Mouse (Mus musculus) forebrain, embryonic 10.5 days (tissue): Measurements from ENCODE around the gene H2-Aa. TPM values are rescaled to one million over a fixed set of nuclear protein-coding genes. Genes with fewer than 3 reads are reported as not detected.
"Not testable (repeated sequence)": the region's sequence is repeated elsewhere in the genome, so short reads cannot be mapped to it uniquely, and the experiment has no call there.

ENCODE experiments used
- DNase-seq: peaks from one replicate; pipeline ENCODE4 v3.0.0-alpha.2; 2017; ENCODE audit warnings: low spot score; ENCODE audit errors: extremely low spot score
- H3K27ac ChIP-seq: fragments of 300-500 bp; sonication (generic); 2 replicates; pipeline ENCODE4 v1.5.1; 2016; ENCODE audit warnings: mild to moderate bottlenecking
- H3K27me3 ChIP-seq: fragments of 300-500 bp; sonication (generic); 2 replicates; pipeline ENCODE4 v1.6.1; 2016; ENCODE audit warnings: mild to moderate bottlenecking; ENCODE audit not compliant: poor library complexity, severe bottlenecking
- H3K36me3 ChIP-seq: fragments of 300-500 bp; sonication (generic); replicated peaks from 2 replicates; pipeline ENCODE4 v1.6.1; 2016; ENCODE audit warnings: mild to moderate bottlenecking, moderate library complexity
- H3K4me1 ChIP-seq: fragments of 300-500 bp; sonication (generic); 2 replicates; pipeline ENCODE4 v1.6.1; 2016
- H3K4me3 ChIP-seq: fragments of 300-500 bp; sonication (generic); 2 replicates; pipeline ENCODE4 v1.5.1; 2016; ENCODE audit warnings: mild to moderate bottlenecking, moderate library complexity
- H3K9me3 ChIP-seq: fragments of 300-500 bp; sonication (generic); 2 replicates; pipeline ENCODE4 v1.6.1; 2016; ENCODE audit warnings: mild to moderate bottlenecking, moderate library complexity
- WGBS: fragments of 180-500 bp; shearing (Covaris S2); methylation state at CpG from one replicate; pipeline ENCODE4 v1.1.7; 2016; 5-methylcytosine and 5-hydroxymethylcytosine counted together
- polyA plus RNA-seq: library from polyadenylated mRNA; unstranded; fragments of >200 nt; fragmentation: Nextera tagmentation; extraction: Ambion mirVana; gene quantifications from 2 replicates; pipeline ENCODE4 v1.2.1, GENCODE M21; 2016

The H2-Aa gene
- polyA plus RNA-seq = 0.17 TPM in 1 of 2 replicates, not detected in the other

DNA sequence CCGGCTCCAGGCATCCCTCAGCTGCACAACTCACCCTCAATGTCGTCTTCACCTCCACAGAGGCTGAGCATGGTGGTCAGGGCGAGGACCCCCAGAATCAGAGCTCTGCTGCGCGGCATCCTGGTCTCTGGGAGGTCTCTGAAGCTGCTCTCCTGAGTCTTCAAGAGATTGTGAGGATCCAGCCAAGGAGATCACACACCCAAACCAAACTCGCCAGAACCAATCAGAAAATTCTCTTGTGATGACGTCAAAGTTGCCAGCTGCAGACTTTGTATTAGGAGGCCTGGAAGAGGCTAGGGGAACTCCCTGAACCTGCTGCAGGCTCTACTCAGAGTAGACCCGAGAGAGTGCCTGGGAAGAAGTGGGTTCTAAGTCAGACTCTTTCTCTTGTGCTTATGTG lies at the start of gene H2-Aa:
Gene H2-Aa, minus strand, starts transcription at position 176 of the 400 bp plus-strand sequence.
- peak; percentile 49 for DNase-seq
- 14% methylated on average over 8 of the region's 8 CpGs for WGBS
- no peaks in the 10 kb centered on the region for H3K36me3 ChIP-seq

DNA sequence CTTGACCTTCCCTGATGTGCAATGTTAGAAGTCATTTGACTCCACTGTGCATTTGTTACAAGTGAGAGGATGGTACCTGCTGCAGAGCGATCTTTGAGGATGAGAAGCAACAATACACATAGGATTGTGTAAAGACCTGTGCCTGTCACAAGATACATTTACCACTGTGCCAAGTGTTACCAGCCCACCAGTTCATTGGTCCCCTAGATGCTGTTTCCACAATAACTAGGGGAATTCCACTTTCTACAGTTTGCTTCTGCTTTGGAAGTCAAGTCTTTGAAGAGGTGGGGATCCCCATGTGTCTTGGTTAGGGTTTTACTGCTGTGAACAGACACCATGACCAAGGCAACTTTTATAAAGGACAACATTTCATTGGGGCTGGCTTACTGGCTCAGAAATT lies 43.6 kb upstream of the H2-Aa start:
- no peak overlapping the region for H3K27ac ChIP-seq
- DNase-seq = no peak
- WGBS = 97% methylated on average over 1 of the region's 1 CpGs
- no peak overlapping the region for H3K4me3 ChIP-seq
- H3K4me1 ChIP-seq = no peaks in the 10 kb centered on the region
- H3K27me3 ChIP-seq = no peaks in the 10 kb centered on the region
- no peaks in the 10 kb centered on the region for H3K9me3 ChIP-seq
- no peaks in the 10 kb centered on the region for H3K36me3 ChIP-seq

More for the DNA sequence above, at the start of gene H2-Aa:
- Histone ChIP-seq H3K27me3 (no peaks in the 10 kb centered on the region), H3K4me3 (no peak within 1 kb of the TSS), H3K4me1 (peaks cover 7% of the 10 kb centered on the region), H3K9me3 (no peaks in the 10 kb centered on the region), H3K27ac (no peak within 1 kb of the TSS)

DNA sequence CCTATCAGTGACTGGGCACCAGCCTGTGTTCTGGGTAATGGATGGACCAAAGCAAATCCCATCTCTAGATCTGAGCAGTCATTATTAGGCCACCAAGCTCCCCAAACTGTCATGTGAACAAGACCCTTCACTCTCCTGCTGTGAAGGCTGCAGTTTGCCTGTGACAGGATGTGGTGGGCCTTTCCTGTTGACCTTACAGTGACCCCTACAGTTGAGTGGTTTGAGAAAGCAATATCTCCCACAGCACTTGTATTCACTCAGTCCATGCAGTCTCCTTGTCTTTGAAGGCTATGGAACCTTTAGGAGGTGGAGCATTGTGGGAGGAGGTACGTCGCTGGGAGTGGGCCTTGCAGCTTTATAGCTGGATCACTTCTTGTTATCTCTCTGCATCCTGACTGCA lies 42.2 kb upstream of the H2-Aa start:
- 82% methylated on average over 2 of the region's 2 CpGs for WGBS
- Histone ChIP-seq H3K27me3 (no peaks in the 10 kb centered on the region), H3K9me3 (no peaks in the 10 kb centered on the region), H3K4me1 (no peaks in the 10 kb centered on the region), H3K27ac (no peak overlapping the region), H3K4me3 (no peak overlapping the region), H3K36me3 (no peaks in the 10 kb centered on the region)
- no peak for DNase-seq

DNA sequence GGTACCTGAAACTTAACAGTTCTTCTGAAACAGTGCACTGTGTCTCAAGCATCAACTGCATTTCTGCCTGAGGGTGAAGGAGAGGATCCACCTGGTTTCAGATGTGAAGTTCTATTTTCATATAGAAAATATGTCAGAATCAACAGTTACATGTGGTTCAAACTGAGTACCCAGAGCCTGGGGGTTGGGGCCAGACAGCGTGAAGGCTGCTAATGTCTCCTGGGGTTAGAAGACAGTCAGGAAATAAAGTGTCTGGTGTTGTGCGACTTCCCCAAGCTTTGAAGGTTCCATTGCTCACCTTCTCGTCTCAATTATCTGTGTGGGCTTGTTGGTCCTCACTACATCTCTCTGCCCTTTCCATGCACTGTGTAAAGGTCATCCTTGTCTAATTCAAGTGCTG lies 38.8 kb upstream of the H2-Aa start:
- WGBS = 86% methylated on average over 3 of the region's 3 CpGs
- H3K4me3 ChIP-seq = no peak overlapping the region
- no peak overlapping the region for H3K27ac ChIP-seq
- no peaks in the 10 kb centered on the region for H3K36me3 ChIP-seq
- no peaks in the 10 kb centered on the region for H3K4me1 ChIP-seq
- no peak for DNase-seq
- no peaks in the 10 kb centered on the region for H3K27me3 ChIP-seq
- H3K9me3 ChIP-seq = no peaks in the 10 kb centered on the region

DNA sequence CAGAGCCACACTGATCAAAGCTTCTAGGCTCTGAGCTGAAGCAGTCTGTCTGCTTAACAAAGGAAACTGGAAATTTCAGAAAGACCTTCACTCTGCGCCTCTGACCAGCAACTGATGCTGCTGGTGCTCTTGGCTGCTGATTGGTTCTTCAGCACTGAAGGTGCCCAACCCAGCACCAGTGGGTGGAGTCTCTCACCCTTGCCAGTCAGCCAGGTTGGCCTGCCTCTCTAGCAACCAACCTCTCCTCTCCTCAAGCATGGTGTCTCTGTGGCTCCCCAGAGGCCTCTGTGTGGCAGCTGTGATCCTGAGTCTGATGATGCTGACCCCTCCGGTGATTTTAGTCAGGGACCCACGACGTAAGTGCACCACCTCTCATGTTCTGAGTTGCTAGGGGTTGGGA lies 37.8 kb upstream of the H2-Aa start, which contains the start of gene H2-Eb2:
Gene H2-Eb2, plus strand, starts transcription at position 230 of the 400 bp plus-strand sequence.
- DNase-seq = no peak
- 55% methylated on average over 4 of the region's 4 CpGs for WGBS
- H3K4me1 ChIP-seq = no peaks in the 10 kb centered on the region
- no peak within 1 kb of the TSS for H3K27ac ChIP-seq
- H3K9me3 ChIP-seq = no peaks in the 10 kb centered on the region
- no peaks in the 10 kb centered on the region for H3K36me3 ChIP-seq
- no peaks in the 10 kb centered on the region for H3K27me3 ChIP-seq
- H3K4me3 ChIP-seq = no peak within 1 kb of the TSS

DNA sequence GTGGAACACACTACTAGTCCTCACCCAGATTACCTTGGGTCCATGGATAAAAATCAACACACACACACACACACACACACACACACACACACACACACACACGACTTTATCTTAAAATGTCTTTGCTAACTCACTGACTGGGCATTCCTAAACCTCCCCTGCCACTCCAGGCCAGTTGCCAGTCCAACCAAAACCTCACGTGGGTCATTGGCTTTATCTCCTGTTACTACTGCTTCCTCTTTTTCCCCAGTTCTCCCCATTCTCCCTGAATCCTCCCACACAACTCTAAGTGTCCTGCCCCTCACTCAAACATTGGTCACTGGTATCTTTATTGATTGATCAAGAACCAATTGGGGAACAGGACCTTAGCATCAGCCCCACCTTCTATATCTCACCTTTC lies 29.7 kb upstream of the H2-Aa start:
- H3K4me3 ChIP-seq = no peak overlapping the region
- no peak overlapping the region for H3K27ac ChIP-seq
- H3K27me3 ChIP-seq = no peaks in the 10 kb centered on the region
- 37% methylated on average over 2 of the region's 2 CpGs for whole genome bisulfite sequencing
- no peak for DNase-seq
- H3K36me3 ChIP-seq = no peaks in the 10 kb centered on the region
- H3K4me1 ChIP-seq = no peaks in the 10 kb centered on the region
- no peaks in the 10 kb centered on the region for H3K9me3 ChIP-seq

DNA sequence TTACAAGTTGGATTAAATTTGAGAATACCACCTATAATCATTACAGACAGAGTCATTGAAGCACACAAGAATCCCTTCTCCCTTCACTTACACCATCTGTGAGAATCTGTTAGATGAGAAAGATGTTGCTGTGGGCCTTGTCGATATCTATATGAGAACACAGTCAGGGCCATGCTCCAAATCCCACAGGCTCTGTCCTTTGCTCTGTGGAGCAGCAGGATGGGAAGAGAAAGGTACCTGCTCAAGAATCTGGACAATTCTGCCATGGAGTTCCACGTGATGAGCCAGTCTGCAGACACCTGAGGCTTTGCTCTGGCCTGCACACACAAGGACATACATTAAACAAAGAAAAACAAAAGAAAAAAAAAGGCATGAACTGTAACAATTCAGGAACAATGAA lies 29.1 kb upstream of the H2-Aa start:
- no peaks in the 10 kb centered on the region for H3K27me3 ChIP-seq
- H3K4me3 ChIP-seq = no peak overlapping the region
- no peaks in the 10 kb centered on the region for H3K36me3 ChIP-seq
- 78% methylated on average over 2 of the region's 2 CpGs for WGBS
- H3K9me3 ChIP-seq = no peaks in the 10 kb centered on the region
- DNase-seq = no peak
- no peak overlapping the region for H3K27ac ChIP-seq
- no peaks in the 10 kb centered on the region for H3K4me1 ChIP-seq

DNA sequence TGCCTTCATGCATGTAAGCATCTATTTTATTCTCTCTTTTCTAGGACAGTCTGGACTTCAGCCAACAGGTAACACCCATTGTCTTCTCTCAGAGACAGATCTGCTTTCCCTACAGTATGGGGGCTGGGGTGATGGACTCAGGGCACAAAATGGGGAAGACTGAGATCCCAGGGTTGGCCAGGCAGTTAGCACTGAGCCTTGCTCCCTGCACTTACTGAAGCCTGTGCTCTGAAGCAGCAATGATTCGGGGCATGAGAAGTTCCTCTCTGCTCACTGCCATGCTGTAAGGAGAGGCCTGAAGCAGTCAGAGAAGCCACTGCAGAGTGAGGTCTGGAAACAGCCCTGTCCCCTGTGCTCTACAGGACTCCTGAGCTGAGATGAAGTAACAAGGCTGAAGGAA lies 27.9 kb upstream of the H2-Aa start:
- Histone ChIP-seq H3K4me3 (no peak overlapping the region), H3K4me1 (no peaks in the 10 kb centered on the region), H3K27me3 (no peaks in the 10 kb centered on the region), H3K9me3 (no peaks in the 10 kb centered on the region), H3K36me3 (no peaks in the 10 kb centered on the region), H3K27ac (no peak overlapping the region)
- no peak for DNase-seq
- 93% methylated on average over 1 of the region's 1 CpGs for WGBS

DNA sequence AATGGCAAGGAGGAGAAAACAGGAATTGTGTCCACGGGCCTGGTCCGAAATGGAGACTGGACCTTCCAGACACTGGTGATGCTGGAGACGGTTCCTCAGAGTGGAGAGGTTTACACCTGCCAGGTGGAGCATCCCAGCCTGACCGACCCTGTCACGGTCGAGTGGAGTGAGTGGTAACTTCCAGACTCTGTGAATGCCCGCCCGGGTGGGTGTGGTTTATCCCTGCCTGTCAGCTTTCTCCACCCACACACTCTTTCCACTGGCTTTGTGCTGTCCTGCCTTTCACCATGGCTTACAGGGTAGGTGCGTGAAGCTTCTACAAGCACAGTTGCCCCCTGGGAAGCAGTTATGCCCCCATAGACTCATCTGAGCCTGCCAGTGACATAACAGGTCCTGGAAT lies 26.7 kb upstream of the H2-Aa start:
- no peak overlapping the region for H3K4me3 ChIP-seq

DNA sequence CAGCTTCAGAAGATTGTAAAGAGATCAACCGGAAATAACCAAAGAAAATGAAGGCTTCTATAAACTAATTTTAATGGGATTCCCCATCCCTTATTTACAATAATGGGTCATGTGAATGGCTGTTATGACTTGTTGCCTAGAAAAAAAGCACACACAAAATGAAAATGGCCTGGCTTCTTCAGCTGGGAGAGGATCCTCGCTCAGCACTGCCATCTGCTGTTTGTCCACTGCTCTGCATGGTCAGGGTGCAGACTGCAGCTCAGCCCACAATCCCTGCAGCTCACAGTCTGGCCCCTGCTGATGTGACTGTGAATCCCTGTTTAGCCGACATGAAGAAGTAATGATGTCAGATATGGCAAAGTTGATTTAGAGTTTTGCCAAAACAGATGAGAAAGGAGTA lies 25.8 kb upstream of the H2-Aa start:
- Histone ChIP-seq H3K4me3 (no peak overlapping the region), H3K9me3 (no peaks in the 10 kb centered on the region), H3K36me3 (no peaks in the 10 kb centered on the region), H3K4me1 (peaks cover 11% of the 10 kb centered on the region), H3K27ac (no peak overlapping the region), H3K27me3 (peaks cover 4% of the 10 kb centered on the region; the same call in 1 of the 2 replicates)
- peak; percentile 67 for DNase-seq
- 41% methylated on average over 3 of the region's 3 CpGs for WGBS

More for the DNA sequence above, 26.7 kb upstream of the H2-Aa start:
- peaks cover 9% of the 10 kb centered on the region for H3K4me1 ChIP-seq
- H3K27ac ChIP-seq = no peak overlapping the region
- no peak for DNase-seq
- WGBS = 72% methylated on average over 9 of the region's 9 CpGs
- H3K36me3 ChIP-seq = no peaks in the 10 kb centered on the region
- no peaks in the 10 kb centered on the region for H3K9me3 ChIP-seq
- 0 out of 2 replicates have a peak, but pooled peaks cover under 1% of the 10 kb centered on the region for H3K27me3 ChIP-seq

DNA sequence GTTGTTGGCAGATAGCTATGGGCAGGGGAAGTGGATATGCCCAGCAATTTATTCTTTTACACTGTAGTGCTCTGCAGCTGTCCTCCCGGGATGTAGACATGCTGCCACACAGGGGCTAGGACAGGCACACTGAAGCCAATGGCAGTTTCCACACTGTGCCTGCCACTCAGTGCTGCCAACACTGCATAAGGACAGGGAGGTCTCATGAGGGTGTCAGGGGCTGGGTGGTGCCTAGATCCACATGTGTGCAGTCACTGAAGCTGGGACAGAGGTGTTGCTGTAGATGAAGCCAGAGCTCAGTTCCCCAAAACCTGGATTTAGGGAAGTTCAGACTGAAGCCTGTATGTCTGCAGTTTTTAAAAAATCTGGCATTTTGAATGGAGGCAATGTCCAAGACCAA lies 24.6 kb upstream of the H2-Aa start:
- Histone ChIP-seq H3K4me1 (peaks cover 11% of the 10 kb centered on the region), H3K27ac (no peak overlapping the region), H3K36me3 (no peaks in the 10 kb centered on the region), H3K9me3 (no peaks in the 10 kb centered on the region), H3K27me3 (peaks cover 11% of the 10 kb centered on the region), H3K4me3 (no peak overlapping the region)
- DNase-seq = no peak
- 91% methylated on average over 1 of the region's 1 CpGs for WGBS

DNA sequence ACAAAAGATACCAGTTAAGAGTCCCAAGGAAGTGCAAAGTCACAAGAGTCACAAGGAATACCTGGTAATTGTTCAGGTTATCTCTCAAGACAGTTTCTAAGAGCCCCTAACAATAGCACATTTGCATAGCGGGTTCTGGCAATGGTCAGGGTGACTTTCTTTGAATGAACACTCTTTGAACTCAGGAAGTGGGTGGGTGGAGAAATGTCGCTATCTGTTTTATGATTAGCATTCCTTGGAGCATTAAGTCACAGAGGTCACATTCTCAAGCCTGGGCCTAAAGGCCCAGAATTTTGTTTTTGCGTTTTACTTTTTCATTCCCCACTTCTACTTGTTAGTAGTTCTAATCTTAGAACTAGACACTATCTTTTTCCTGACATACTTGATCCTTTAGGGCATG lies 22.9 kb upstream of the H2-Aa start:
- 91% methylated on average over 3 of the region's 3 CpGs for WGBS
- H3K36me3 ChIP-seq, H3K4me3 ChIP-seq, DNase-seq, H3K27ac ChIP-seq, H3K9me3 ChIP-seq: not testable (repeated sequence)
- Histone ChIP-seq H3K27me3 (peaks cover 11% of the 10 kb centered on the region), H3K4me1 (peaks cover 11% of the 10 kb centered on the region)

DNA sequence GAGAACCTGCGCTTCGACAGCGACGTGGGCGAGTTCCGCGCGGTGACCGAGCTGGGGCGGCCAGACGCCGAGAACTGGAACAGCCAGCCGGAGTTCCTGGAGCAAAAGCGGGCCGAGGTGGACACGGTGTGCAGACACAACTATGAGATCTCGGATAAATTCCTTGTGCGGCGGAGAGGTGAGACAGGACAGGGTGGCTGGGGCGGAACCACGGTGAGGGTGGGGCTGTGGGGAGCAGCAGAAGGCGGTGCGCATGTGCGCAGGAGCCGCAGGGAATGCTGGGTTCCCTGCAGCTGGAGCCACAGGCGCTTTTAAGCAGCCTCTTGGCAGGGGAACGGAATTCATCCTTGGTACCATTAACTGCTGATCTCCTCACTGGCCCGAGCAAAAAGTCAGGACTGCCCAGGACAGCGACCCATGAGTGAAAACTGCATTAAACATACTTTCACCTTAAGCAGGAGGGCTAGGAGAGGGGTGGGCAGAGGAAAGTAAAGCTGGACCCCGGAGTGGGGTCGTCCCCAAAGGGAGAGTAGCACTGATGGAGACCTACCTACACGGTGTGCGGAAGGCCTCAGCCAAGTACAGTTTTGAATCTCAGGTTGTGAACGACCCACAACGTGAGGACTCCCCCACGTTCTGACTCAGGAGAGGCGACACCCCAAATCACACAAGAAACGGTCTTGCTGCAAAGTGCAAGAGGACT lies 22.2 kb upstream of the H2-Aa start:
- Histone ChIP-seq H3K36me3 (no peaks in the 10 kb centered on the region), H3K9me3 (no peaks in the 10 kb centered on the region), H3K27ac (peak overlapping the region; percentile 82), H3K4me1 (peaks cover 11% of the 10 kb centered on the region), H3K4me3 (peak overlapping the region; percentile 68), H3K27me3 (peaks cover 11% of the 10 kb centered on the region)
- WGBS = 21% methylated on average over 38 of the region's 38 CpGs
- DNase-seq = peak; percentile 64
